Mouse (Mus musculus) CH12.LX (cell line): Measurements from ENCODE around the gene Madd. TPM values are rescaled to one million over a fixed set of nuclear protein-coding genes. Genes with fewer than 3 reads are reported as not detected.

Source experiments
- DNase-seq: peaks from one replicate; pipeline ENCODE4 v3.0.0-alpha.2; 2013; ENCODE audit errors: extremely low read depth
- H3K27ac ChIP-seq: 2 replicates; pipeline ENCODE4 v1.5.1; 2012; ENCODE audit warnings: low read depth, mild to moderate bottlenecking, control low read depth, moderate library complexity; ENCODE audit not compliant: insufficient read depth
- H3K27me3 ChIP-seq: replicated peaks from 2 replicates; pipeline ENCODE3; 2012; ENCODE audit warnings: inconsistent platforms
- H3K36me3 ChIP-seq, 2 experiments: replicated peaks in 1 of 2; 2 replicates each; pipeline versions ENCODE3 to v1.6.1; 2012; ENCODE audit warnings: inconsistent platforms in 1 of 2, low read length in 1 of 2, mild to moderate bottlenecking in 1 of 2, mixed read lengths in 1 of 2, moderate library complexity in 1 of 2; ENCODE audit not compliant: control insufficient read depth in 1 of 2, insufficient read depth in 1 of 2
- H3K4me1 ChIP-seq, 2 experiments: 2 replicates each; pipeline ENCODE4 v1.6.1; 2012; ENCODE audit warnings: inconsistent platforms in 1 of 2, moderate library complexity in 1 of 2; ENCODE audit not compliant: insufficient read depth in 2 of 2, control insufficient read depth in 1 of 2
- H3K4me2 ChIP-seq: 2 replicates; pipeline ENCODE4 v1.6.1; 2012; ENCODE audit warnings: low read depth, mild to moderate bottlenecking, control low read depth; ENCODE audit not compliant: poor library complexity, insufficient read depth, severe bottlenecking
- H3K4me3 ChIP-seq, 3 experiments: fragments of 150-350 bp in 1 of 3; sonication (generic) in 1 of 3; replicated peaks in 1 of 3; 2 replicates each; pipeline versions ENCODE3 to v1.5.1; 2011 to 2012; ENCODE audit warnings: low read depth in 2 of 3, low read length in 2 of 3, mild to moderate bottlenecking in 2 of 3, moderate library complexity in 2 of 3, control low read depth in 1 of 3, improper control_type of control experiment in 1 of 3, inconsistent platforms in 1 of 3, mixed read lengths in 1 of 3; ENCODE audit not compliant: poor library complexity in 1 of 3
- H3K79me2 ChIP-seq: replicated peaks from 2 replicates; pipeline ENCODE4 v1.6.1; 2012; ENCODE audit warnings: mild to moderate bottlenecking, moderate library complexity; ENCODE audit not compliant: control insufficient read depth, poor library complexity, insufficient read depth, severe bottlenecking; ENCODE audit errors: extremely low read depth
- H3K9ac ChIP-seq: 2 replicates; pipeline ENCODE4 v1.6.1; 2012; ENCODE audit warnings: low read depth, mild to moderate bottlenecking, control low read depth, moderate library complexity; ENCODE audit not compliant: insufficient read depth
- H3K9me3 ChIP-seq: replicated peaks from 2 replicates; pipeline ENCODE3; 2012; ENCODE audit warnings: low read length, inconsistent platforms, mixed read lengths
- CHD1 ChIP-seq: IDR thresholded peaks from 2 replicates; pipeline ENCODE4 v1.6.1; 2012; ENCODE audit warnings: low read depth, low read length, improper control_type of control experiment, inconsistent platforms
- CTCF ChIP-seq, 2 experiments: IDR thresholded peaks in 1 of 2; conservative IDR thresholded peaks in 1 of 2; 2 replicates each; pipeline ENCODE4 v1.5.1; 2011 to 2012; ENCODE audit warnings: low read depth in 2 of 2, low read length in 2 of 2, improper control_type of control experiment in 1 of 2, inconsistent platforms in 1 of 2, mild to moderate bottlenecking in 1 of 2, moderate library complexity in 1 of 2
- E2F4 ChIP-seq: IDR thresholded peaks from 2 replicates; pipeline ENCODE4 v1.6.1; 2011; ENCODE audit warnings: low read depth, low read length, improper control_type of control experiment; ENCODE audit not compliant: insufficient replicate concordance
- ELF1 ChIP-seq: IDR thresholded peaks from 2 replicates; pipeline ENCODE4 v1.6.1; 2014; ENCODE audit warnings: low read depth, mild to moderate bottlenecking, inconsistent platforms, low read length, improper control_type of control experiment
- EP300 ChIP-seq: IDR thresholded peaks from 2 replicates; pipeline ENCODE4 v1.6.1; 2011; ENCODE audit warnings: low read length, improper control_type of control experiment
- ETS1 ChIP-seq: conservative IDR thresholded peaks from 2 replicates; pipeline ENCODE4 v1.6.1; 2012; ENCODE audit warnings: low read depth, mild to moderate bottlenecking, inconsistent platforms, low read length, improper control_type of control experiment, moderate library complexity
- GABPA ChIP-seq: IDR thresholded peaks from 2 replicates; pipeline ENCODE4 v1.6.1; 2012; ENCODE audit warnings: low read depth, low read length, improper control_type of control experiment, inconsistent platforms; ENCODE audit not compliant: insufficient replicate concordance
- HCFC1 ChIP-seq: IDR thresholded peaks from 2 replicates; pipeline ENCODE4 v1.6.1; 2012; ENCODE audit warnings: low read depth, mild to moderate bottlenecking, inconsistent platforms, low read length, improper control_type of control experiment
- JUN ChIP-seq: IDR thresholded peaks from 2 replicates; pipeline ENCODE4 v1.6.1; 2011; ENCODE audit warnings: low read depth, mild to moderate bottlenecking, low read length, improper control_type of control experiment, moderate library complexity; ENCODE audit not compliant: insufficient read depth
- JUND ChIP-seq: conservative IDR thresholded peaks from 2 replicates; pipeline ENCODE4 v1.6.1; 2011; ENCODE audit warnings: low read depth, low read length, improper control_type of control experiment
- MAFK ChIP-seq: IDR thresholded peaks from 2 replicates; pipeline ENCODE4 v1.6.1; 2011; ENCODE audit warnings: low read length, improper control_type of control experiment; ENCODE audit not compliant: insufficient replicate concordance
- MAX ChIP-seq: IDR thresholded peaks from 2 replicates; pipeline ENCODE4 v1.6.1; 2011; ENCODE audit warnings: low read length, improper control_type of control experiment
- MAZ ChIP-seq: IDR thresholded peaks from 2 replicates; pipeline ENCODE4 v1.6.1; 2012; ENCODE audit warnings: low read depth, mild to moderate bottlenecking, inconsistent platforms, low read length, improper control_type of control experiment, moderate library complexity
- MEF2A ChIP-seq: IDR thresholded peaks from 2 replicates; pipeline ENCODE4 v1.6.1; 2014; ENCODE audit warnings: low read depth, mild to moderate bottlenecking, inconsistent platforms, low read length, improper control_type of control experiment, borderline replicate concordance
- MXI1 ChIP-seq: IDR thresholded peaks from 2 replicates; pipeline ENCODE4 v1.6.1; 2011; ENCODE audit warnings: mild to moderate bottlenecking, low read depth, low read length, improper control_type of control experiment
- MYC ChIP-seq: IDR thresholded peaks from 2 replicates; pipeline ENCODE4 v1.6.1; 2011; ENCODE audit warnings: low read depth, mild to moderate bottlenecking, improper control_type of control experiment, low read length
- NELFE ChIP-seq: IDR thresholded peaks from 2 replicates; pipeline ENCODE4 v1.6.1; 2011; ENCODE audit warnings: low read depth, low read length, improper control_type of control experiment
- PAX5 ChIP-seq: IDR thresholded peaks from 2 replicates; pipeline ENCODE4 v1.6.1; 2012; ENCODE audit warnings: low read length, inconsistent platforms, mixed read lengths
- POLR2A ChIP-seq: IDR thresholded peaks from 2 replicates; pipeline ENCODE4 v1.6.1; 2011; ENCODE audit warnings: low read depth, mild to moderate bottlenecking, improper control_type of control experiment, low read length
- RAD21 ChIP-seq: IDR thresholded peaks from 2 replicates; pipeline ENCODE4 v1.6.1; 2011; ENCODE audit warnings: low read depth, mild to moderate bottlenecking, low read length, improper control_type of control experiment, moderate library complexity
- RCOR1 ChIP-seq: conservative IDR thresholded peaks from 2 replicates; pipeline ENCODE4 v1.6.1; 2012; ENCODE audit warnings: low read depth, mild to moderate bottlenecking, inconsistent platforms, low read length, improper control_type of control experiment
- SIN3A ChIP-seq: IDR thresholded peaks from 2 replicates; pipeline ENCODE4 v1.6.1; 2012; ENCODE audit warnings: low read length, improper control_type of control experiment, inconsistent platforms
- SMC3 ChIP-seq: IDR thresholded peaks from 2 replicates; pipeline ENCODE4 v1.6.1; 2011; ENCODE audit warnings: low read depth, low read length, improper control_type of control experiment
- TCF12 ChIP-seq: IDR thresholded peaks from 2 replicates; pipeline ENCODE4 v1.6.1; 2014; ENCODE audit warnings: low read depth, mild to moderate bottlenecking, inconsistent platforms, low read length, improper control_type of control experiment
- USF1 ChIP-seq: IDR thresholded peaks from 2 replicates; pipeline ENCODE4 v1.6.1; 2014; ENCODE audit warnings: low read depth, mild to moderate bottlenecking, inconsistent platforms, low read length, improper control_type of control experiment
- USF2 ChIP-seq: conservative IDR thresholded peaks from 2 replicates; pipeline ENCODE4 v1.6.1; 2011; ENCODE audit warnings: low read depth, low read length, improper control_type of control experiment
- ZC3H11A ChIP-seq: IDR thresholded peaks from 2 replicates; pipeline ENCODE4 v1.6.1; 2012; ENCODE audit warnings: low read depth, mild to moderate bottlenecking, inconsistent platforms, low read length, improper control_type of control experiment
- ZKSCAN1 ChIP-seq: IDR thresholded peaks from 2 replicates; pipeline ENCODE4 v1.6.1; 2012; ENCODE audit warnings: low read depth, inconsistent platforms, low read length, improper control_type of control experiment, borderline replicate concordance
- ZMIZ1 ChIP-seq: IDR thresholded peaks from 2 replicates; pipeline ENCODE4 v1.6.1; 2012; ENCODE audit warnings: low read depth, mild to moderate bottlenecking, inconsistent platforms, low read length, improper control_type of control experiment
- ZNF384 ChIP-seq: IDR thresholded peaks from 2 replicates; pipeline ENCODE4 v1.6.1; 2012; ENCODE audit warnings: low read depth, low read length, improper control_type of control experiment, inconsistent platforms
- dilution Hi-C: fragments of 300-500 bp; cut with MboI; formaldehyde crosslinking; loops from 2 replicates; pipeline ENCODE4 v1.14.3; 2020; ENCODE audit warnings: low sequenced_read_pairs; ENCODE audit not compliant: extremely low pct_unique_long_range_greater_than_20kb, extremely low pct_ligation_motif_present
- in situ Hi-C: fragments of 300-500 bp; cut with MboI; formaldehyde crosslinking; loops from 3 replicates; pipeline ENCODE4 v1.14.3; 2019; ENCODE audit warnings: low sequenced_read_pairs, low pct_ligation_motif_present, low pct_unique_long_range_greater_than_20kb, mixed read lengths
- polyA plus RNA-seq: library from polyadenylated mRNA; unstranded; fragments of >175 nt; gene quantifications from 2 replicates; pipeline ENCODE4 v1.2.1, GENCODE M21; 2012; ENCODE audit warnings: low read depth; ENCODE audit not compliant: insufficient read length
- total RNA-seq, 2 experiments: library from RNA; depleted of rRNA; stranded (reverse); fragments of 300-350 nt in 1 of 2; fragments of >200 nt in 1 of 2; gene quantifications; 2 replicates each; pipeline ENCODE4 v1.2.3; 2012 to 2014

Gene Madd
- total and polyA plus RNA-seq, 3 experiments, result 4.8 to 15.6 (median 14.6) TPM

DNA sequence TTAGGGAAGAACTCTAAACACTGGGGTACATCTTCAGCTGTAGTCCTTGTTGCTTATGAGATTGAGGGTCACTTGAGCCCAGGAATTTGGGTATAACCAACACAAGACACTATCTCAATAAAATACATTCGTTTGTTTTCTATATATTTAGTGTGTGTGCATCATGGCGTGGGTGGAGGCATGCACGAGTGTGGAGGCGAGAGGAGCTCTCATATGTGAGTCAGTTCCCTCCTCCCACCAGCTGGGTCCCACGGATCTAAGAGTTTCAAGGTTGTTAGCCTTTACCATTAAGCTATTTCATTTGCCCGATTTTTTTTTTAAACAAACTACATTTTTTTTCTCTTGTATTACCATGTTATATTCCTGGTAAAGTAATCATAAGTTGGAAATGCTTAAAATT is 92.8 kb downstream of the Madd start:
- dilution Hi-C loops (no loop called here), in situ Hi-C loops (no loop called here)
- H3K4me1 ChIP-seq, result peaks cover 7 to 53% of the 10 kb centered on the region in 2 experiments

GRCm38 (mm10) chr2:91090208-91090607 is 93.4 kb downstream of the Madd start:
- dilution Hi-C loops (no loop called here), in situ Hi-C loops (no loop called here)
- TF ChIP-seq SMC3 (no peak), ZMIZ1 (no peak), ZC3H11A (no peak), ELF1 (no peak), RCOR1 (no peak), NELFE (no peak), EP300 (no peak), USF2 (no peak), ZKSCAN1 (no peak), MAX (no peak), JUND (no peak), MAFK (no peak), MAZ (no peak), PAX5 (no peak), TCF12 (no peak), HCFC1 (no peak), GABPA (no peak), CTCF (conservative IDR thresholded peaks at IDR 0.05 in 1 of 2, IDR thresholded peaks at IDR 0.05 in 1 of 2; ENCODE audit: low read depth in 2 of 2, low read length in 2 of 2) (no peak), MYC (no peak)
- Histone ChIP-seq H3K9ac (no peak overlapping the region), H3K36me3 (no peaks in the 10 kb centered on the region), H3K79me2 (no peaks in the 10 kb centered on the region), H3K4me1 (peaks cover 5 to 57% of the 10 kb centered on the region in 2 experiments), H3K27me3 (no peaks in the 10 kb centered on the region), H3K4me3 (no peak overlapping the region), H3K4me2 (no peak overlapping the region), H3K9me3 (no peaks in the 10 kb centered on the region), H3K27ac (no peak overlapping the region)
- DNase-seq, result no peak

More for the DNA sequence above, 92.8 kb downstream of the Madd start:
- TF ChIP-seq ZNF384, result no peak
- TF ChIP-seq ETS1, result no peak
- TF ChIP-seq JUN, result no peak
- no peak for TF ChIP-seq TCF12
- TF ChIP-seq POLR2A, result no peak
- no peak for TF ChIP-seq ZC3H11A
- no peak for TF ChIP-seq SMC3
- TF ChIP-seq USF2, result no peak
- TF ChIP-seq PAX5, result no peak
- TF ChIP-seq RCOR1, result no peak
- TF ChIP-seq MAZ, result no peak
- no peak for TF ChIP-seq MEF2A
- no peak for TF ChIP-seq E2F4
- TF ChIP-seq ZMIZ1, result no peak
- TF ChIP-seq MXI1, result no peak
- TF ChIP-seq RAD21, result no peak
- TF ChIP-seq CTCF (conservative IDR thresholded peaks at IDR 0.05 in 1 of 2, IDR thresholded peaks at IDR 0.05 in 1 of 2; ENCODE audit: low read depth in 2 of 2, low read length in 2 of 2), result no peak
- no peak for TF ChIP-seq USF1
- no peak for TF ChIP-seq CHD1
- TF ChIP-seq SIN3A, result no peak
- TF ChIP-seq, all 38 proteins: peak for 0
- Histone ChIP-seq H3K27me3 (no peaks in the 10 kb centered on the region), H3K9me3 (no peaks in the 10 kb centered on the region), H3K27ac (no peak overlapping the region), H3K79me2 (no peaks in the 10 kb centered on the region), H3K4me2 (no peak overlapping the region), H3K9ac (no peak overlapping the region), H3K36me3 (no peaks in the 10 kb centered on the region), H3K4me3 (no peak overlapping the region)
- no peak for DNase-seq
